Mouse (Mus musculus) heart, postnatal 36 days (tissue): ENCODE results near the gene Zcchc4. TPM values are rescaled to one million over a fixed set of nuclear protein-coding genes. Genes with fewer than 3 reads are reported as not detected.
"Not testable (repeated sequence)": the region's sequence is repeated elsewhere in the genome, so short reads cannot be mapped to it uniquely, and the experiment has no call there.

ENCODE experiments used
- DNase-seq, 2 experiments: peaks; one replicate each; pipeline ENCODE4 v3.0.0; 2021 to 2022
- intact Hi-C: fragments of 180-260 bp; cut with DNase I; formaldehyde crosslinking; loops from one replicate; pipeline ENCODE4 v1.15.1; 2025
- total RNA-seq, 2 experiments: library from RNA; stranded (reverse); gene quantifications; 2 replicates each; pipeline ENCODE4 v1.2.3; 2021

The Zcchc4 gene
- 1 to 10 TPM; 5.2 to 5.6 TPM for total RNA-seq

GRCm38 (mm10) chr5:52775237-52775636 is at the start of gene Zcchc4:
Gene Zcchc4, plus strand, starts transcription at chr5:52775409.
- intact Hi-C loops, result no loop called here
- DNase-seq, result no peak

DNA sequence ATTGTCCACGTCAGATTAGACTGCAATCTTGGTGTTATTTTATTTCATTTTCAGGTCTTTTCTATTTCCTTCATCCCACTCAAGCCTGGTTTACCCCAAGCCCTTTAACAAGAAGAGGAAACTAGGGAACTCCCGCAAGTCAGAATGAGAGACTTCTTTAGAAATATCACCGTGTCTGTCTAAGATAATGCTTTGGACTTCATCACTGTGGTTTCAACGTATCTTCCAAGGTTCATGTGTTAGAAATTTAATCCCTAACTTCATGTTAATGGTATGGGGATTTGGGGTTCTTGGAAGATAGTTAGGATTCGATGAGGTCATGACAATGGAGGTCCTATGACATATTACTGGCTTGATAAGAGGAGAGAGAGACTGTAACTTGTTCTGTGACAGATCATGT is 47.5 kb upstream of the Zcchc4 start:
- DNase-seq, result no peak
- intact Hi-C loops, result no loop called here

- intact Hi-C loops, result no loop called here
- DNase-seq, result no peak
Observed at GRCm38 (mm10) chr5:52732811-52733210, 42.4 kb upstream of the Zcchc4 start.

DNA sequence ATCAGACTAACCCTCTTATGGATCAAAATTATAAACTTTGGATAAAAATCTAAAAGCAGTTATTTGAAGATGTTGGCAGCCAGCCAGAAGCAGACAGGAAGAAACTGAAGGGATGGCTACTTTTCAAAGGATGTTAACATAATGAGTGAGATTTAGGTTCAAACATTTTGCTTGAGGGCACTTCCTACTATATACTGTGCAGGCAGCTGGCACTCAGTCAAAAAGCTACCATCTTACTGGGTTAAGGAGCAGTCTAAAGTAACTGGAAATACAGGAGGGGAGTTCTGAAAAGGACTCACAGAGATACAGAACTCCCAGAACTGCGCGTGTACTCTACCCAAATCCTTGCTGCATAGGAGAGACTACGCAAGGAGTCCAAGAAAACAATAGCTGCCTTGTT is 39.2 kb upstream of the Zcchc4 start:
- intact Hi-C loops, result no loop called here
- no peak for DNase-seq

- intact Hi-C loops, result loop anchor here (5.0 kb wide), 1 partner anchor 69 kb away; no protein-coding TSS in a partner anchor
- peak; percentile 79 to 81 for DNase-seq
Observed at GRCm38 (mm10) chr5:52741391-52742111, 33.7 kb upstream of the Zcchc4 start, which contains the start of gene Pi4k2b. Gene Pi4k2b, plus strand, starts transcription at chr5:52741574.

DNA sequence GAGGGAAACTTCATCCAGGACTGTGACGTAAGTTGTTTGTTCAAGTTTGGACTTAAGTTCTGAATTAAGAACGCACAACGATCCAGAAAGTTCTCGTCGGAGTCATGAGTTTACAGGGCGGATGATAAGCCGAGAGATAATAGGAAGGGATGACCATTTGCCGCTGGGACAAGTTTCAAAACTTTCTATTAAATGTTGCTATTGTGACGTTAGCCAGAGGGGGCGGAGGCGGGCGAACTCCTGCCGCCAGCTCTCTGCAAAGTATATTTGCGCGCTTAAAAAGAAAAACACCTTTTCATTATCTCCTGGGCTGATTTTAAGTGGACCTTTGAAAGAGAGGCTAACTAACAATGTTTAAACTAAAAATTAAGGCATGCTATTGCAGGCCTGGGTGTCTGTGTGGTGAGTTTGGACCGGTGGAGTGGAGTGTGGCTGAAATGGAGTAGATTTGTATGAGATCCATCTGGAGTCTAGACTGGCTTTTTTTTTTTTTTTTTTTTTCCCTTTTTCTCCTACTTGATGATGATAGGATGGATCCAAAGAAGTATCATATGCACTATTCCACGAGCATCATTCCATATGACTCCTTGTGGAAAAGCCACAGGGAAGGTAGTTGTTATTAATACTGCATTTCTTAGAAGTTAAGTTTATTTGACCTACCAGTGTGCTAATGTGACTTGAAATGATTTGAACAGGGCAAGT is 32.9 kb upstream of the Zcchc4 start:
- peak; percentile 51 to 53 for DNase-seq
- intact Hi-C loops, result loop anchor here (5.0 kb wide), 1 partner anchor 70 kb away; no protein-coding TSS in a partner anchor

DNA sequence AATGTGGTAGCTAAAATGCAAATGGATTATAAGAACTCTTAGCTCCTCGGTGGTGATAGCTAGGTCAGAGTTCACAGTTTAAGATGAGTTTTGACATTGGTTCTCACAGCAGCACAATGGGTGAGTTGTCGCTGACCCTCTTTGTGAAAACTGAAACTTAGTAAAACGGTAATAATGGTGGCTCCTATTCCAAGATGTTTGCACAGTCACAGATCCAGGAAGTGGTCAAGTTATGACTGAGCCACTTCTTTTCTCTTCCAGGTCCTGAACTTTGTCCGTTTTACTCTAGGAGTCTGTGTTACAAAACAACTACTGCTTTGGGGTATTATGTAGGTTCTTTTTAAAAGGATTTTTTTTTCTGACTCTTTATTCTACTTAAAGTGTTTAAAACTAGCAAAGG is 32.0 kb upstream of the Zcchc4 start:
- no peak for DNase-seq
- intact Hi-C loops, result loop anchor here (5.0 kb wide), 1 partner anchor 71 kb away; no protein-coding TSS in a partner anchor

DNA sequence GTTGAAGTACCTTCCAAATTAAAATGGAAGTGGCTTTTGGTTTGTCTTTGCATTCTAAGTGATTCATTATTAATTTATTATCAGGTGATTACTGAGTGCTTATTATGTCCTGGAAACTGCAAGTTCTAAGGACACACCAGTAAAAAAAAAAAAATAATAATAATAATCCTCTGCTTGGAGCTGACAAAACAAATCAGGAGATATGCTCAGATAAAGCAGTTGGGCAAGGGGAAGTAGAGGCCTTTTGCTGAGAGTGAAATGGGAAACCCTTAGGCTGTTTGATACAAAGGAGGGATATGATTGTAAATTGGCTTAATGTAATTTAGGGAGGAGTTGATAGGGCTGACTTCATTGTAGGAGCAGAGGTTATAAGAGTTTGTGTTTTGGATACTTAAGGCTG is 28.3 kb upstream of the Zcchc4 start:
- DNase-seq, result no peak
- intact Hi-C loops, result no loop called here

GRCm38 (mm10) chr5:52748732-52749131 is 26.5 kb upstream of the Zcchc4 start:
- intact Hi-C loops, result no loop called here
- DNase-seq, result no peak

DNA sequence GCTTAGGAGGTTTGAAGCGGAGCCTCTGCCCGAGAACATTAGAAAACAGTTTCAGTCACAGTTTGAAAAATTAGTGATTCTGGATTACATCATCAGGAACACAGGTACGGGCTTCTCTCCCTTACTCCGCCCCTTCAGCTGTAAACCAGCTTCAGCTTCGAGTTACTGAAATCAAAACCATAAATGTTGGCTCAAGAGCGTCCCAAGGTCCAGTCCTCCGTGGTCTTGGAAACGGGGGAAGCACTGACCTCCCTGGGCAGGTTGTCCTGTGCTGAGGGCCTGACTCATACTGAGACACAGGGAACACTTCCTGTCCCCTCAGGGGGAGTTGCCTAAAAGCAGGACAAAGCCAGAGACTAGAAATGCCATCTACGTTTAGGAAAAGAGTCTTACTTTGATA is 22.1 kb upstream of the Zcchc4 start:
- DNase-seq, result no peak
- intact Hi-C loops, result no loop called here

GRCm38 (mm10) chr5:52754196-52754595 is 21.0 kb upstream of the Zcchc4 start:
- no peak for DNase-seq
- intact Hi-C loops, result no loop called here

DNA sequence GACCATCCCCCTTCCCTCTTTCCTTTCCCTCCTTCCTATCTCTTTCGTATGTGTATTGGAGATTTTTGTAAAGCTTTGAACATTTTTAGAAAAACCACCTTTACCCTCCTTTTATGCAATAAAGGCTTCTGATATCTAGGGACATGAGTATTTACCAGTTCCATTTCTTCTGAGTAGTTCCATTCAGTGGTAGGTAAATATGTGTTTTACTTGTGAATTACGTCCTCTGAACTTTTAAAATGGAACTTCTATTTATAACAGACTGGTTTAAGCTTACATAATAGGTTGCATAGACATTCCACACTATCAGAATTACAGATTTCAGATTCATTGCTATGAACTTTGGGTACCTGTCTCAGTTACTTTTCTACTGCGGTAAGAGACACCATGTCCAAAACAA is 19.9 kb upstream of the Zcchc4 start:
- intact Hi-C loops, result no loop called here
- no peak for DNase-seq

DNA sequence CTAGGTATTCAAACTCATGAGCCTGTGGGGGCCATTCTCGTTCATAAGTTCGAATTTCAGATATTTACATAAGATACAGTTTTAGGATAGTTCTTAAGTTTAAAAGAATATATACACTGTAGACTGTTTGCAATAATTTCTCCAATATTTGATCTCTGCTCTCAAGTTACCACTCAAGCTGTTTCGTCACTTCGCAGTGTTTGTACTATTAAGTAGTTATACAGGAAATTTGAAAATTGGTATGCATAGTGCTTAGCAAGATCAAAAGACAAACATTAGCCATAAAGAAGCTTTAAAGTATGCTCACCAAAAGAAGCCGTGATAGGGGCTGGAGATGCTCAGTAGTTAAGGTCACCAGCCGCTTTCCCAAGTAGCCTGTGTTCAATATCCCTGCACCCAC is 19.2 kb upstream of the Zcchc4 start:
- DNase-seq, result no peak
- intact Hi-C loops, result no loop called here

- no peak for DNase-seq
- intact Hi-C loops, result no loop called here
Observed at GRCm38 (mm10) chr5:52762586-52762985, 12.6 kb upstream of the Zcchc4 start.

- intact Hi-C loops, result no loop called here
- DNase-seq, result no peak
Observed at GRCm38 (mm10) chr5:52774267-52774666, 942 bp upstream of the Zcchc4 start.

DNA sequence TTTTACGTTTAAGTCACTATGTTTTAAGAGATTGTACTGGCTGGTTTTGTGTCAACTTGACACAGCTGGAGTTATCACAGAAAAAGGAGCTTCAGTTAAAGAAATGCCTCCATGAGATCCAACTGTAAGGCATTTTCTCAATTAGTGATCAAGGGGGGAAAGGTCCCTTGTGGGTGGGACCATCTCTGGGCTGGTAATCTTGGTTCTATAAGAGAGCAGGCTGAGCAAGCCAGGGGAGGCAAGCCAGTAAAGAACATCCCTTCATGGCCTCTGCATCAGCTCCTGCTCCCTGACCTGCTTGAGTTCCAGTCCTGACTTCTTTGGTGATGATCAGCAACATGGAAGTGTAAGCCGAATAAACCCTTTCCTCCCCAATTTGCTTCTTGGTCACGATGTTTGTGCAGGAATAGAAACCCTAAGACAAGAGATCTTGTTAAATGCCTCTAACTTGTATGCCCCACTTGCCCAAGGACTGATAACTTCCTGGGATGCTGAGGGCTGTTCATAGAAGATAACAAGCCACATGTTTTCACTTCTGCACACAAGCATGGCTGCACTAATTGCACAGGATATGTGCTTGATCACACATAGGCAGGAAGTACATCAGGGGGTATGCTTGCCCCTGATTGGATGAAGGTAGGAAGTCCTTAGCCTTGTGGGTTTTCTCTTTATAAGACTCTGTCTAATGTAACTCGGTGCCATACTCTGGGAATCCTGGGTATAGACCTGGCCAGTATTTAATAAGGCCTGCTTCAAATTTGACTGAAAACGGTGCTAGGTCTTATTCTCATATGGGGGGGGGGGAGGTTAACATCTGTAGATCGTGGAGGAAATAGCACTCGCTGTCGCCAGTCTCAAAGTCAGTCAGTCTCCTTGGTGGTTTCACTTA is 1.5 kb downstream of the Zcchc4 start:
- DNase-seq, intact Hi-C loops: not testable (repeated sequence)

DNA sequence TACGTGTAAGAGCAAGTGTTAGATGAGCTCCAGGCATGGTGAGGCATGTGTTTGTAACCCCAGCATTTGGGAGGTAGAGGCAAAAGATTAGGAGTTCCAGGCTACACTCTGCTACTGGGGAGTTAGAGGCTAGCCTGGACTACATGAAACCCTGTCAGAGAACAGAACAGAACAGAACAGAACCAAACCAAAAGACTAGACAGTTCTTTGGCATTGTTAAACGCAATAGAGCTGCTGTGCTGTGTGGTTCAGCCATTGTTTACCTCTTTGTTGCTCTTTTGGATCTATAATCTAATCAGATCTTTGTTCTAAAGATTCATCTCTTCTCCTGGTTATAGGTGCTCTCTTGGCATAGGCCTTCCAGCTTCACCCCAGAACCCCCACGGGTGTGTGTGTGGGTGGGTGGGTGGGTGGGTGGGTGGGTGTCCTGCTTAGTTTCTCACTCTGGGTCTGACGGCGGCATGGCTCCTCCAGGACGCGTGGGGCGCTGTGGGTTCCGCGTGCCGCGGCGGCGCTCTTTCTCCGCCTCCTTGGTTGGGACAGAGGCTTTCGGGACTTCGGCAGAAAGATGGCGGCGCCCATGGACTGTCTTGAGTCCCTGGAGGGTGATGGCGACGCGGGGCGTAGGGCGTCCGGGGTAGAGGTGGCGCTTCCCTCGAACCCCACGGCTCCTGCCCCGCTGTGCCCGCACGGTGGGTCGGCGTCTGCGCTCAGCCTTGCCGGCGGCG is 7.5 kb downstream of the Zcchc4 start:
- DNase-seq, result peak; percentile 84 to 85
- intact Hi-C loops, result loop anchor here (5.0 kb wide), 1 partner anchor 115 kb away; the partner anchor contains the start of gene Sepsecs

- no peak for DNase-seq
Observed at GRCm38 (mm10) chr5:52783251-52783620, 8.0 kb downstream of the Zcchc4 start.

DNA sequence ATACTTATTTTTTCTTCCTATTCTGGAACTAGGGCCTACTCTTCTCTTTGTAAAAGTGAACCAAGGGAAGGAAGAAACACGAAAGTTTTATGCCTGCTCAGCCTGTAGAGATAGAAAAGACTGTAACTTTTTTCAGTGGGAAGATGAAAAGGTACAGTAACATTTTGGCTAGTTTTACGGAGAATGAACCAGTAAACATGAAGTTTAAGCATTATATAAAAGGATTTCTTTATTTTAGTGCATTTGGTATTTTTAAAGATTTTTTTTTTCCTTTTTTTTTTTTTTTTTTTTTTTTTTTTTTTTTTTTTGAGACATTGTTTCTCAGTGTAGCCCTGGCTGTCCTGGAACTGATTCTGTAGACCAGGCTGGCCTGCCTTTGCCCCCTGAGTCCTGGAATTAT is 8.7 kb downstream of the Zcchc4 start:
- DNase-seq, result no peak
- intact Hi-C loops, result loop anchor here (5.0 kb wide), 1 partner anchor 117 kb away; the partner anchor contains the start of gene Sepsecs

More at GRCm38 (mm10) chr5:52783251-52783620, 8.0 kb downstream of the Zcchc4 start:
- intact Hi-C loops, result loop anchor here (5.0 kb wide), 1 partner anchor 116 kb away; the partner anchor contains the start of gene Sepsecs
